Mouse (Mus musculus): ENCODE measurements around the gene Tkt.

DNA sequence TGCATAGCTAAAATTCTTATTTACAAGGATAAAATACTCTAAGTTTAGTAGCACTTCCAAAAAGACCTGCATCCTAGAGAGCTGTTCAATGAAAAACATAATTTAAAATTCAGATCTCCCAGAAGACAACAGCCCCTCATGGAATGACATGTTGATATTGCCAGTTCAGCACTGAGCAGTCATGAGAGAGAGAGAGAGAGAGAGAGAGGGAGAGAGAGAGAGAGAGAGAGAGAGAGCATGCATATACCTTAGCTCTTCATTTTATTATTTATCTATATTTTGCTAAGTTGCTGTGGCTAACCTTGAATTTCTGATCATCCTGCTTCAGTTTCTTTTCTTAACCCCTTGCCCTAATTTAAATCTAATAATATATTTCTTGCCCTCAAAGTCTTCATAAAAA lies 14.2 kb downstream of the Tkt start:
- TF ChIP-seq POLR2A (IDR thresholded peaks at IDR 0.05; ENCODE audit: low read depth, low read length) (no peak), CTCF (conservative IDR thresholded peaks at IDR 0.05; ENCODE audit: insufficient read depth, insufficient read length, low read depth, low read length) (no peak)
